Mouse (Mus musculus) limb, embryonic 15.5 days (tissue): ENCODE results near the gene Lasp1. TPM values are rescaled to one million over a fixed set of nuclear protein-coding genes. Genes with fewer than 3 reads are reported as not detected.
"Not testable (repeated sequence)": the region's sequence is repeated elsewhere in the genome, so short reads cannot be mapped to it uniquely, and the experiment has no call there.

Experiments
- ATAC-seq: fragments of 200-750 bp; cut with Nextera tagmentation; 2 replicates; pipeline ENCODE4 v1.8.0; 2017; ENCODE audit warnings: low read depth, moderate TSS enrichment; ENCODE audit not compliant: insufficient number of reproducible peaks, low FRiP score, low TSS enrichment
- H3K27ac ChIP-seq: fragments of 300-500 bp; sonication (generic); 2 replicates; pipeline ENCODE4 v1.5.1; 2015; ENCODE audit warnings: moderate library complexity, mild to moderate bottlenecking, inconsistent platforms
- H3K27me3 ChIP-seq: fragments of 300-500 bp; sonication (generic); 2 replicates; pipeline ENCODE4 v1.6.1; 2015; ENCODE audit warnings: inconsistent platforms
- H3K36me3 ChIP-seq: fragments of 300-500 bp; sonication (generic); 2 replicates; pipeline ENCODE4 v1.6.1; 2015; ENCODE audit warnings: inconsistent platforms
- H3K4me1 ChIP-seq: fragments of 300-500 bp; sonication (generic); 2 replicates; pipeline ENCODE4 v1.6.1; 2015; ENCODE audit warnings: inconsistent platforms
- H3K4me2 ChIP-seq: fragments of 300-500 bp; sonication (generic); 2 replicates; pipeline ENCODE4 v1.6.1; 2015; ENCODE audit warnings: mild to moderate bottlenecking, inconsistent platforms
- H3K4me3 ChIP-seq: fragments of 300-500 bp; sonication (generic); 2 replicates; pipeline ENCODE4 v1.5.1; 2015; ENCODE audit warnings: mild to moderate bottlenecking, inconsistent platforms
- H3K9ac ChIP-seq: fragments of 300-500 bp; sonication (generic); 2 replicates; pipeline ENCODE4 v1.6.1; 2015; ENCODE audit warnings: inconsistent platforms
- H3K9me3 ChIP-seq: fragments of 300-500 bp; sonication (generic); 2 replicates; pipeline ENCODE4 v1.6.1; 2016; ENCODE audit warnings: inconsistent platforms
- WGBS: fragments of 180-500 bp; shearing (Covaris S2); methylation state at CpG from one replicate; pipeline ENCODE4 v1.1.7; 2015; 5-methylcytosine and 5-hydroxymethylcytosine counted together
- polyA plus RNA-seq: library from polyadenylated mRNA; unstranded; fragments of >200 nt; fragmentation: Nextera tagmentation; extraction: Ambion mirVana; gene quantifications from 2 replicates; pipeline ENCODE4 v1.2.1, GENCODE M21; 2015

Gene Lasp1
- polyA plus RNA-seq, 1 experiment from 2014 or later = 131 TPM

GRCm38 (mm10) chr11:97865421-97865820, 66.6 kb downstream of the Lasp1 start:
- Histone ChIP-seq H3K4me1 (no peaks in the 10 kb centered on the region), H3K4me3 (no peak overlapping the region), H3K4me2 (no peak overlapping the region), H3K36me3 (no peaks in the 10 kb centered on the region), H3K27ac (no peak overlapping the region), H3K9ac (no peak overlapping the region), H3K27me3 (no peaks in the 10 kb centered on the region), H3K9me3 (no peaks in the 10 kb centered on the region)
- no peak for ATAC-seq
- 85% methylated on average over 5 of the region's 5 CpGs for WGBS

- WGBS = 93% methylated on average over 3 of the region's 3 CpGs
- no peaks in the 10 kb centered on the region for H3K27me3 ChIP-seq
- no peak overlapping the region for H3K4me3 ChIP-seq
- no peaks in the 10 kb centered on the region for H3K36me3 ChIP-seq
- no peaks in the 10 kb centered on the region for H3K4me1 ChIP-seq
- no peak overlapping the region for H3K9ac ChIP-seq
- no peak overlapping the region for H3K4me2 ChIP-seq
- H3K9me3 ChIP-seq = no peaks in the 10 kb centered on the region
- ATAC-seq = no peak
- no peak overlapping the region for H3K27ac ChIP-seq
These were observed 67.5 kb downstream of the Lasp1 start for GRCm38 (mm10) chr11:97866091-97866888.

- WGBS = 88% methylated on average over 3 of the region's 3 CpGs
These were observed 68.8 kb downstream of the Lasp1 start for GRCm38 (mm10) chr11:97867591-97867990.

GRCm38 (mm10) chr11:97872378-97872777, 73.6 kb downstream of the Lasp1 start:
- not testable (repeated sequence) for H3K4me3 ChIP-seq, H3K9me3 ChIP-seq, H3K4me2 ChIP-seq, H3K27me3 ChIP-seq, H3K36me3 ChIP-seq, H3K4me1 ChIP-seq, H3K27ac ChIP-seq, H3K9ac ChIP-seq, ATAC-seq
- 86% methylated on average over 5 of the region's 5 CpGs for WGBS

More at GRCm38 (mm10) chr11:97867591-97867990, 68.8 kb downstream of the Lasp1 start:
- H3K27ac ChIP-seq = no peak overlapping the region
- H3K27me3 ChIP-seq = no peaks in the 10 kb centered on the region
- H3K4me1 ChIP-seq = no peaks in the 10 kb centered on the region
- no peaks in the 10 kb centered on the region for H3K36me3 ChIP-seq
- no peak overlapping the region for H3K9ac ChIP-seq
- H3K4me3 ChIP-seq = no peak overlapping the region
- ATAC-seq = no peak
- no peak overlapping the region for H3K4me2 ChIP-seq
- no peaks in the 10 kb centered on the region for H3K9me3 ChIP-seq

DNA sequence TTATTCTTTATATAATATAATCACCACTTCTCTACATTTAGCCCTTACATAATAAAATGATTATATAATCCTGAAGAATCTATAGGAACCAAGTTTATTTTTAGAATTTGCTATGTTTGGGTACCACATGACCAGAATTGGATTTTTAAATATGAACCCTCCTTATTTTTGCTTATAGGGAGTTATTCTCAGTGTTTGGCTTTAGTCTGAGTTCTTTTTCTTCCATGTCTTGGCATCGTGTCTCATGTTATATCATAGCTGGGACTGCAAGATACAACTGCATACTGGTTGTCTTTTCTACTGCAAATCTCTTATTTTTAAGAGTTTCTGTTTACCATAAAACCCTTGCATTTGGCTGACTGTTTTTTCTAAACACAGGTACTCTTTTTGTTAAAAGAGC, 75.6 kb downstream of the Lasp1 start:
- no peak overlapping the region for H3K4me2 ChIP-seq
- H3K4me3 ChIP-seq = no peak overlapping the region
- no peaks in the 10 kb centered on the region for H3K9me3 ChIP-seq
- no peaks in the 10 kb centered on the region for H3K27me3 ChIP-seq
- no peaks in the 10 kb centered on the region for H3K36me3 ChIP-seq
- 90% methylated on average over 1 of the region's 1 CpGs for WGBS
- no peaks in the 10 kb centered on the region for H3K4me1 ChIP-seq
- no peak overlapping the region for H3K9ac ChIP-seq
- no peak overlapping the region for H3K27ac ChIP-seq
- ATAC-seq = no peak

DNA sequence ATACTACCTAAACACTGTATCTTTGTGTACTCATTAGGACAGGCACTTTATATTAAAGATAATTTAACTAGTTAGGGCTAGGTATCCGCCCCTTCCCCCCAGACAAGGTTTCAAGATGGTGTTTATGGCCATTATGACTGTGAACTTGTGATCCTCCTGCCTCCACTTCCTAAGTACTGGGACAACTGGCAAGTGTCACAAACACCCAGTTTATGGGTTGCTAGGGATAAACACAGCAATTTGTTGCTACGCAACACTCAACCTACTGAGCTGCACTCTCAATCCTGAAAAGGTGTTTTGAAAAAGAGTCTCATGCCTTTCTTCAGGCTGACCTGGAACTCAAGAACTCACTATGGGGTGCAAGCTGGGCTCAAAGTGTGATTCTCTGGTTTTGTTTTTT, 78.5 kb downstream of the Lasp1 start:
- Histone ChIP-seq H3K36me3 (no peaks in the 10 kb centered on the region), H3K4me3 (no peak overlapping the region), H3K27me3 (no peaks in the 10 kb centered on the region), H3K4me1 (no peaks in the 10 kb centered on the region), H3K27ac (no peak overlapping the region), H3K4me2 (no peak overlapping the region), H3K9ac (no peak overlapping the region), H3K9me3 (no peaks in the 10 kb centered on the region)
- no peak for ATAC-seq
- 45% methylated on average over 2 of the region's 2 CpGs for WGBS

DNA sequence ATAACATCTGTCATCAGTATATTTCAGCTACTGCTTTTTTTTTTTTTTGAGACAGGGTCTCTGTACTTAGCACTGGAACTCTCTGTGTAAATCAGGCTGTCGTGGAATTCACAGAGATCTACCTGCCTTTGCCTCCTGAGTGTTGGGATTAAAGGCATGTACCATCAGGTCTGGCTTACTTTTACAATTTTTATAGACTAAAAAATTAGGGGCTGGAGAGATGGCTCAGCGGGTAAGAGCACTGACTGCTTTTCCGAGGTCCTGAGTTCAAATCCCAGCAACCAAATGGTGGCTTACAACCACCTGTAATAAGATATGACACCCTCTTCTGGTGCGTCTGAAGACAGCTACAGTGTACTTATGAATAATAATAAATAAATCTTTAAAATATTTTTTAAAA, 81.6 kb downstream of the Lasp1 start:
- Histone ChIP-seq H3K27ac (no peak overlapping the region), H3K9ac (no peak overlapping the region), H3K4me1 (no peaks in the 10 kb centered on the region), H3K36me3 (no peaks in the 10 kb centered on the region), H3K4me2 (no peak overlapping the region), H3K9me3 (no peaks in the 10 kb centered on the region), H3K27me3 (no peaks in the 10 kb centered on the region), H3K4me3 (no peak overlapping the region)
- 80% methylated on average over 4 of the region's 4 CpGs for WGBS
- ATAC-seq = no peak

DNA sequence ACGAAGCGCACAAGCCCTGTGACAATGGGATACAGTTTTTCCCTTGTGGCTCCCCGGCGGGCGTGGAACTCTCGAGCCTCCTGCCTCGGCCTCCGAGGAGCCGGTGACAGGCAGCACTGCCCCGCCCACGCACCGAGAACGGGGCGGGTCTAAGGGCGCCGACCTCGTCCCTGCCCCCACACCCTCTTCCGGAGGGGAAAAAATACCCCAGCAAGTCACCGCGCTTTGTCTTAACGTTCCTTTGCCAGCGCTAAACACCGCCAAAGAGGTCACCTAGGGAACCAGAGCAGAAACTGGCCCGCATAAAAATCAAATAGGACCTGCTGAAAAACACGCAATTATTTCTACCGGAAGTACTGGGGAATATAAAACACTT, 84.7 kb downstream of the Lasp1 start:
- Histone ChIP-seq H3K4me3 (peak overlapping the region; percentile 59), H3K9me3 (no peaks in the 10 kb centered on the region), H3K4me2 (peak overlapping the region; percentile 60), H3K36me3 (no peaks in the 10 kb centered on the region), H3K9ac (peak overlapping the region; percentile 37; the same call in 1 of the 2 replicates), H3K4me1 (no peaks in the 10 kb centered on the region), H3K27ac (peak overlapping the region; percentile 80), H3K27me3 (no peaks in the 10 kb centered on the region)
- ATAC-seq = 0 out of 2 replicates have a peak, but pooled peaks have one; percentile 20
- WGBS = 5% methylated on average over 26 of the region's 26 CpGs

- peak; percentile 94 for ATAC-seq
- peak within 1 kb of the TSS; percentile 37; the same call in 1 of the 2 replicates for H3K9ac ChIP-seq
- H3K9me3 ChIP-seq = no peaks in the 10 kb centered on the region
- H3K4me2 ChIP-seq = peak within 1 kb of the TSS; percentile 60
- no peaks in the 10 kb centered on the region for H3K27me3 ChIP-seq
- peak within 1 kb of the TSS; percentile 59 for H3K4me3 ChIP-seq
- no peaks in the 10 kb centered on the region for H3K4me1 ChIP-seq
- H3K36me3 ChIP-seq = no peaks in the 10 kb centered on the region
- H3K27ac ChIP-seq = peak within 1 kb of the TSS; percentile 89
- WGBS = under 1% methylated on average over 37 of the region's 37 CpGs
These were observed 85.3 kb downstream of the Lasp1 start, which contains the start of gene Fbxo47 for GRCm38 (mm10) chr11:97883918-97884600. Gene Fbxo47, minus strand, starts transcription at chr11:97884154.

- H3K27me3 ChIP-seq = no peaks in the 10 kb centered on the region
- H3K4me2 ChIP-seq = peak overlapping the region; percentile 60
- no peak overlapping the region for H3K9ac ChIP-seq
- H3K9me3 ChIP-seq = no peaks in the 10 kb centered on the region
- H3K36me3 ChIP-seq = no peaks in the 10 kb centered on the region
- no peak for ATAC-seq
- peak overlapping the region; percentile 59 for H3K4me3 ChIP-seq
- 22% methylated on average over 7 of the region's 7 CpGs for WGBS
- H3K27ac ChIP-seq = peak overlapping the region; percentile 89
- H3K4me1 ChIP-seq = no peaks in the 10 kb centered on the region
These were observed 85.9 kb downstream of the Lasp1 start for GRCm38 (mm10) chr11:97884601-97885185.

- Histone ChIP-seq H3K36me3 (no peaks in the 10 kb centered on the region), H3K27me3 (no peaks in the 10 kb centered on the region), H3K9me3 (no peaks in the 10 kb centered on the region), H3K4me1 (no peaks in the 10 kb centered on the region), H3K9ac (no peak overlapping the region), H3K4me3 (no peak overlapping the region), H3K4me2 (no peak overlapping the region), H3K27ac (peak overlapping the region; percentile 89; the same call in 1 of the 2 replicates)
- WGBS = 94% methylated on average over 2 of the region's 2 CpGs
- no peak for ATAC-seq
These were observed 86.6 kb downstream of the Lasp1 start for GRCm38 (mm10) chr11:97885296-97885915.
